Mouse (Mus musculus) C2C12 (cell line): ENCODE results near the gene C8a. TPM values are rescaled to one million over a fixed set of nuclear protein-coding genes. Genes with fewer than 3 reads are reported as not detected.

Experiments
- H3K27me3 ChIP-seq: one replicate; pipeline ENCODE4 v1.6.1; 2011; ENCODE audit not compliant: control insufficient read depth, insufficient read depth, insufficient read length
- H3K36me3 ChIP-seq: one replicate; pipeline ENCODE4 v1.6.1; 2011; ENCODE audit not compliant: control insufficient read depth, insufficient read depth
- H3K4me3 ChIP-seq: one replicate; pipeline ENCODE4 v1.5.1; 2011; ENCODE audit warnings: mild to moderate bottlenecking, control low read depth; ENCODE audit not compliant: poor library complexity, insufficient read depth, severe bottlenecking
- H3K79me2 ChIP-seq: one replicate; pipeline ENCODE4 v1.6.1; 2011; ENCODE audit not compliant: control insufficient read depth, insufficient read depth
- H3K79me3 ChIP-seq: one replicate; pipeline ENCODE4 v1.6.1; 2011; ENCODE audit warnings: low read depth, control low read depth
- H3ac ChIP-seq: one replicate; pipeline ENCODE3; 2011; ENCODE audit warnings: low read depth; ENCODE audit not compliant: control insufficient read depth, insufficient read length
- CTCF ChIP-seq: IDR thresholded peaks from one replicate; pipeline ENCODE4 v1.5.1; 2011; ENCODE audit not compliant: control insufficient read depth, insufficient read depth, insufficient read length
- MYOD1 ChIP-seq: IDR thresholded peaks from one replicate; pipeline ENCODE4 v1.6.1; 2011; ENCODE audit warnings: low read depth; ENCODE audit not compliant: control insufficient read depth, insufficient read length
- MYOG ChIP-seq: IDR thresholded peaks from one replicate; pipeline ENCODE4 v1.6.1; 2011; ENCODE audit not compliant: control insufficient read depth, insufficient read length; ENCODE audit errors: extremely low read depth
- USF1 ChIP-seq: IDR thresholded peaks from one replicate; pipeline ENCODE4 v1.6.1; 2011; ENCODE audit warnings: low read depth, mild to moderate bottlenecking, control low read depth, moderate library complexity
- polyA plus RNA-seq: library from polyadenylated mRNA; unstranded; fragments of >200 nt; fragmentation: generic; extraction: Trizol; gene quantifications from one replicate; pipeline ENCODE4 v1.2.1, GENCODE M21; 2012; ENCODE audit warnings: missing spikeins

The C8a gene
- polyA plus RNA-seq, 1 experiment, result not detected

DNA sequence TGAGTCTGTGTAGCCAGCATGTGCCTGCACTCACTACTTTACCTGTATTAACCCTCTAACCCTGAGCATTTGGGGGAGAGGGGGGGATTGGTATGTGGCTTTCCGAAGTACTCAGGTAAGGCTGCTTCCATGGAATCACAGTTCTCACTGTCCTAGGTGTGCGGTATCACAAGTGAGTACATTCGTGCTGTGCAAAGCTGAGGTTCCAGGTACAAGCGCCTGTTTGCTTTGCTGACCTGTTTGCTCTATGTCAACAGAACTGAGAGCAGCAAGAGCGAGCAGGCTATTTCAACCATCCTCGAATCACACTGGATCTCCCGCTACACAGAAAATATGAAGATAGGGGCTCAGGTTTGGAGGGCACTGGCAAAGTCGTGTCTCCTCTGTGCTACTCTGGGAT is 110.1 kb downstream of the C8a start, which contains the start of gene C8b:
Gene C8b, plus strand, starts transcription at position 253 of the 400 bp plus-strand sequence.
- H3K27me3 ChIP-seq, result no peaks in the 10 kb centered on the region
- no peaks in the 10 kb centered on the region for H3K79me3 ChIP-seq
- no peak within 1 kb of the TSS for H3ac ChIP-seq
- no peak for TF ChIP-seq USF1
- no peak for TF ChIP-seq MYOD1
- TF ChIP-seq MYOG, result no peak
- no peak for TF ChIP-seq CTCF
- no peaks in the 10 kb centered on the region for H3K79me2 ChIP-seq
- no peaks in the 10 kb centered on the region for H3K36me3 ChIP-seq
- H3K4me3 ChIP-seq, result no peak within 1 kb of the TSS

Other genes starting within 250 kb of the C8a start
- not detected for gene C8b, start 110.1 kb downstream of the C8a start, polyA plus RNA-seq
- not detected for gene Gm17662, start 19.1 kb downstream of the C8a start, polyA plus RNA-seq
- 0.05 TPM for gene Fyb2, start 37.1 kb upstream of the C8a start, polyA plus RNA-seq
- 0.20 TPM for gene Prkaa2, start 233.5 kb upstream of the C8a start, polyA plus RNA-seq